Mouse (Mus musculus) gastrocnemius, postnatal 10 days (tissue): ENCODE measurements around the gene Fat3. TPM values are rescaled to one million over a fixed set of nuclear protein-coding genes. Genes with fewer than 3 reads are reported as not detected.

ENCODE experiments used
- DNase-seq: peaks from one replicate; pipeline ENCODE4 v3.0.0; 2021; ENCODE audit warnings: mixed read lengths
- total RNA-seq, 2 experiments: library from RNA; stranded (reverse); gene quantifications; 2 replicates each; pipeline ENCODE4 v1.2.3; 2021

Fat3 gene
- total RNA-seq, 2 experiments from 2014 or later = 2.5 to 4.5 TPM

DNA sequence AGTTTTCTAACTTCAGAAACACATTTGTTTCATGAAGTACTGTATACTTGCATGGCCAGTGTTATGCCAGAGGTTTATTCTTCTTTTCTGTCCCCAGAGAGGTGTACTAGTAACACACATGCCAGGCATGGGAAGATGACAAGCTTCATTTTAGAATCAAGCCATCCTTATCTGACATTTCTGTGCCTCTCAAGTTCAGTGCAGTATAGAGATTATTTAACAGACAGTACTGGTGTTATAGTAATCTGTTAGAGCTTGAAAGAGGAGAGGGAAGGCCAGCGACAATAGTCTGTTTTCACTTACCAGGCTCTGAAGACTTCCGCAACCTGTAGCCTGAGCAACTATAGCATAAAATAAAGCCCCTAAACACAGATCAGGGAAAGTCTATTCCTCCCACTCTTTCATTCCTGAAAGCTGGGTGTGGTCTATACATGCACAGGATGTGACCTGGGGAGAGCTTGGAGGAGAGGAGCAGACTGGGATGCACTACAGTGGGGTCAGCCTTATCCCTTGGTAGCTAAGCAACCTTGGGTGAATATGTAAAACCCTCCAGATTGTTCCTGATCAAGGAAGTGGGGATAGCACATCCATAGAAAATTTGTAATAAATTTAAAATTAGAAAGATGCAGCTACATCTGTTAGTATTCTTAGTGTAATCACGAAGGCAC lies 557.5 kb downstream of the Fat3 start:
- DNase-seq = no peak

DNA sequence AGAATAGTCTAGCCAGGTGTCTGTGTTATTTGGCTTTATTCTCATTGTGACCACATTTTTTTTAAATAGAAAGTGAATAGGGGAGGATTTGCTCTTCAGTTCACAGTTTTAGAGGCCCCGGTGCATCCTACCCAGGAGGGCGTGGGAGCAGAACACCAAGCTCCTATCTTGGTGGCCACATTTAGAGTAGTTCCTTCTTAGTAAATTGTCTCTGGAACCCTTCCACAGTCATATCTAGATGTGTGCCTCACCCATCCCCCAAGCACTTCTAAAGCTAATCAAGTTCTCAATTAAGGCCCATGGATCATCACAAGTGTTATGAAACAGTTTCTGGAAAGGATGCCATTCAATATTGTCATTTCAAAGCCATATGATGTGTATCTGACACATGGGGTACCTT lies 559.3 kb downstream of the Fat3 start:
- DNase-seq = no peak

DNA sequence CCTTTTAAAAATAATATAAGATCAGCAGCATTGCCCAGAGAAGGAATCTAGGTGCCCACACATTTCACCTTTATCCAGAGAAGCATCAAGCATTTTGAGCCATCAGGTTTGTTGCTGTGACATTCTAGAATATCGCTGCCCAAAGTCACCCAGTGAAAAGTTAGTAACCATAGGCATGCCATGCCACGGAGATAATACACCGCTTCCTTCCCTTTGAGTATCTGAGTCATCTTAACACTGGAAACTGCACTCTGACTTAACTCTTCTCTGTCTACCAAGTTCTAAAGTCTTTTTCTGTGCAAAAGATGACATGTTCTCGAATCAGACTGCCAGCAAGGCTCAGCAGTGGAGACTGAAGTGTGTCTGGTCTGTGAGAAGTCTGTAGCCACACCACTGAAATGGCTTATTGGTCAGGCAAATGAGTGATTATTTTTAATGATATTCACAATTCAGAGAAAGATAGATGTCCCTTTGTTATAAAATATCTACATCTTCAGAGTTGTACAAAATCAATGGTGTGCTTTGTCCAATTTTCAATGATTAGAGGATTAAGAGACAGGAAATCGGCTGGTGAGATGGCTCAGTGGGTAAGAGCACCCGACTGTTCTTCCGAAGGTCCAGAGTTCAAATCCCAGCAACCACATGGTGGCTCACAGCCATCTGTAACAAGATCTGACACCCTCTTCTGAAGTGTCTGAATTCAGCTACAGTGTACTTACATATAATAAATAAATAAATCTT lies 560.0 kb downstream of the Fat3 start:
- DNase-seq = no peak

- DNase-seq = no peak
These were observed 561.5 kb downstream of the Fat3 start for GRCm38 (mm10) chr9:15939594-15939993.

DNA sequence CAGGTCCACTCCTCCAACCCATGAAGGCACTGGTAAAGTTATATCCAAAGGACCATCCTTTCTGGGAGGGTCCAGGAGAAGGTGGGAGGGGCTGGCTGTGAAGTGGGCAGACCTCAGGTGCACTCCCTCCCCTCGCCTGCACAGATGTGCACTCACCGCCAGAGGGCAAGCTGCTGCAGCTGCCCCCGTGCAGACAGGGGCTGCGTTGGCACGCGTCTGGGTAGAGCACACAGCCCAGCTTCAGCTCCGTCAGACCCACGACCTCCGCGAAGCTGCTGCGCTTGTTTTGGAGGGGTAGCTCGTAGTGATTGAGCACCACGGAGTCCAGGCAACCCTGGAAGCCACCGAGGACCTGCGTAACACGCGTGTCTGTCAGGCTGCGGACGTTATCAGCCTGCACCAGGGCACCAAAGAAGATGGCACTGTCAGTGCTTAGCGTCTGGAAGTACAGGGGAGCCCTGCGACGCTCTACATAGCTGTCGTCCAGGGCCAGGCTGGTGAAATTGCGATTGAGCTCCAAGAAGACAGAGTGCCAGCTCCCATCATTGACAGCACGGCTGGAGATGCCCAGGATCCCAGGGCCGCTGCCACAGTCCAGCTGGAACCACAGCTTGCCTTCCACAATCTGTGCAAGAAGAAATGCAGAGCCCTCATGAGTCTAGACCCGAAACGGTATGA lies 563.1 kb downstream of the Fat3 start:
- DNase-seq = no peak

DNA sequence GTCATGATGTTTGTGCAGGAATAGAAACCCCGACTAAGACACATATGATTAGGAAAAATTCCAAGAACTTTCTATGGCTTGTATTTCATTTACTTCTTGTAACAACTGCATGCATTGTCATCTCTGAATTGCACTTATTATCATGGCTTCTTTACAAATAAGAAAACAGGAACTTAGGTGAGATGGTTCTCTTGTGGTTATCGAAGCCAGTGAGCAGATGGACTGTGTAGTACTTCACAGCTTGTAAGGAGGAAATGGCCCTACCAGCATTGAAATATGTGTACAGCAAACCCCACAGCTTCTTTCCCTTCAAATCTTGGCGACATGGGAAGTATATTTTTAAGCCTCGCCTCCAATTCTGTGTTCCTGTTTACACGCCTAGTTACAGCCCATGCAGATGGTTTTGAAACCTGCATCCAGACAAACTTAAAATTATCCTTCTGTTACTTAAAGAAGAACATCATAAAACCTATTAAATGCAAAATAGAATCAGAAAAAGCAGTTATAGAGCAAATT lies 570.1 kb downstream of the Fat3 start:
- no peak for DNase-seq

DNA sequence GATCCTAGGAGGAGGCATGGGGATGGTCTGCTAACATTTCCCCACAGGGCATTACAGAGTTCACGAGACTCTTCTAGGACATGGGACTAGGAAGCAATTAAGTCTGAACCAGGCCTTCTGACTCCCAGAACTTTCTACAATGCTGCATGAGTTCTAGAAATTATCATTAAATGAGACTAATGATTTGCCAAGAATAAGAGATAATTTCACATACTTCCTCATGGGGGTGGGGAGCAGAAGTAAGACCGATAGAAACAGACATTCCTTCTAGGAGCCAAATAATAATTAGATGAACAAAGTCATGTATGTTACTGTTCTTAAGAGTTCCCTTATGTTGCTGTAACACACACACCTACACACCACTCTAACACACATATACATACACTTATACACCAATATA lies 572.8 kb downstream of the Fat3 start:
- DNase-seq = no peak

DNA sequence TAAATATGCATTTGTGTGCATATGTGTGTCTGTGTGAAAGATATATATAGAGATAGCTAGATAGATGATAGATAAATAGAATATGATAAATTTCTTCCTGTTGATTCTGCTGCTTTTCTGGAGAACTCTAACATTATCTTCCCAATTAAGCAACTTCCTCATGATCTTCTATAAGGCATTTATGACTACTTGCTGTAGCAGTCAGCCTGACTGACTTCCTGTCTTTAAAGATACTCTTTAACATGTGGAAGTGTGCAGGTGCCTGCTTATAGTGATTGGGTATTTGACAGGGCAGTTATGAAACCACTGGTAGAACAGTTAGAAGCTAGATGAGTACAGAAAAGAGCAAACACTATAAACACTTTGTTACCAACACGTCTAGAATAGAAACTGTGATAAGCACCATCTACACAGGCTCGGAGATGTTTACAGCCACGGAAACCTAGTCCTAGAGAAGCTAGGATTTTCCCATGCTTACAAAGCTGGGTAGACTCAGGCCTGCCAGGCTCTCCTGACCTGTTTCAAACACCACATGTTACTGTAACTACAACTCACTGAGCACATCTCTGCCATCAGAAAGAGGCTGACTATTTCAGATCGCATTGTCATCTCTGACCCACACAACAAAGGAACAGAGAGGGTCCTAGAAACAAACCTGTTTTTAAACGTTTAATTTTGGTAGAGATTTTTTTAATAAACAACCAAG lies 573.6 kb downstream of the Fat3 start:
- DNase-seq = no peak

GRCm38 (mm10) chr9:15925237-15925636 lies 575.8 kb downstream of the Fat3 start:
- DNase-seq = no peak

GRCm38 (mm10) chr9:15920271-15920670 lies 580.8 kb downstream of the Fat3 start:
- no peak for DNase-seq

DNA sequence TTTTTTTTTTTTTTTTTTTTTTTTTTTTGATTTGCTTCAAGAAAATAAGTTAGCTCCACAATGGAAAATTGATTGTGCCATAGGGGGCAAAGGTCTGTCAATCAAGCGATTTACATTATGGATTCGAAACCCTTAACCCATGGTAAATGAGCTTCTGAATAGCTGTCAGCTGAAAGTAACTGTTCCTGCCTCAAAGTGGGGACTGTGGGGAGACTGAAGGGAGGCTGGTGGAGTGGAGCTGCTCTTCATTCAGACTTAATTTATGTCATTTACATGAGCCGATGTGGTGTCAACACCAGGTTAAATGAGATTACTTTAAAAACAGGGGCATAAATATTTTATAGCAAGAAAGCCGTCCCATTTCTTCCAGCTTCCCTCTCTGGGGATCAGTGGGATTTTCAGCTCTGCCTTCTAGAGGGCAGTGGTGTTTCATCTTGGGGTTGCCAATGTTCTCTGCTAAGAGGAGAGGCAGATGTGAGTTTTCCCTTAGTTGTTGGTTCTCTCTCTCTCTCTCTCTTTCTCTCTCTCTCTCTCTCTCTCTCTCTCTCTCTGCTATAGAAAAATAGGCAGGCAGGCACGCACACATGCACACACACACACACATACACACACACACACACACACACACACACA lies 581.6 kb downstream of the Fat3 start:
- no peak for DNase-seq

DNA sequence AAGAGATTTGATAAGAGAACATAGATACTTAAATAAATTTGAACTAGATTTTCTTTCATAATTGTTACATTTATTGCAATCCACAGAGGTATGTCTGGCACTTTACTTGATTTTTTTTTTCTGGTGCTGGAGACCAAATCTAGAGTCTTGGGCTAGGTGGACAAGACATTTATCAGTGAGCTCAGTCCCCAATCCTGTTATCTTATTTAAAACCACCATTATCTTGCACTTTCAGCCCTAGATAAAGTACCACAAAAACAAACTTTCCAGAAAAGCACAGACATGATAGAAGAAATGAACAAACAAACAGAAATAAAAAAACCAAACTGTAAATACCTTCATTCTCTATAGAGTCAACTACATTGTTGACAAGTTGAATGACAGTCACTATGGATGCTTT lies 584.5 kb downstream of the Fat3 start:
- DNase-seq = no peak

GRCm38 (mm10) chr9:15912735-15913134 lies 588.4 kb downstream of the Fat3 start:
- no peak for DNase-seq

DNA sequence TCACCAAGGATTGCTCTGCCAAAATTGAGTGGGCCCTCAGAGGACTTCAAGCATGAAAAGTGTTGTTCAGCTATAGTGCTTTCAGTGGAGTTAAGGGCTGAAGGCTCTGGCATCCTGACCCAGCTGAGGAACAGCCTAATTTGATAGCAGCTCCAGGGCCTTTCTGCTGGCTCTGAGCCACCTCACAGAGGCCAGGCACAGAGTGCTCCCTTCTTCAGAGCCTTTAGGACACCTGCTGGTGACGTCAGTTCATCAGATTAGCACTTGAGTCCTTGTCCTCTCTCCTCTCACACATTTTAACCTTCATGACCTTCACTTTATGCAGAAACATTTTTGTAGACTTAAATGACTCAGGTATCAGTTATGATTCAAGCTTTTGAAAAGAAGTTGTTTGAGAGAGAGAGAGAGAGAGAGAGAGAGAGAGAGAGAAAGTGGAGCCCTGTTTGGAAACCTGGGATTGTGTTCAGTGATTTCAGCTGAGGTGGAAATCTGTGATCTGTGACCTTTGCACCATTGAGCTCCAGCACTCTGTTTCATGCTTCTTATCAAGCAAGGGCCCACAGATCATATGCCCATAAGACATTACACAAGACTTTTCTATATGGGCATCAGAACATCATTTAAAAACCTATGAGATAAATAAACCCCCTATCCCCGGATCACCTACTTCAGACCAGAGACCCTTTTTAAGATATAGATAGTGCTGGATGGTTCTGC lies 591.5 kb downstream of the Fat3 start:
- DNase-seq = no peak

GRCm38 (mm10) chr9:15903948-15904750 lies 596.9 kb downstream of the Fat3 start:
- no peak for DNase-seq

DNA sequence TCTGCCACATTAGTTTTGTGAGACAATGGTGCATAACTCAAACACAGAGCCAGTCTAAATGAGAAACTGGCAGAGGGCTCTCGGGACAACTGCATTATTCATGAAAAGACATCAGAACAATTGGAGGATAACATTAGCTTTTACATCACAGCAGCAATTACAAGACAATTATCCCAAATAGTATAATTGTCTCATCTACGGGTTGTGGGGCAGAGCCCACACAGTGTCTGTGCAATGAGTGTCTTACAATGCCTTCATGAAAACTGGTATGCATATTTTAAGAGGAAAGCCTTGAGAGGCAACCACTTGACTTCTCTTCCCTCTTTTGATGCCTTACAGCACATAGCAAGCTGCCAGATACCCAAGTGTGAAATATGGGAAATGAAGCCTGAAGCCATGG lies 603.0 kb downstream of the Fat3 start:
- no peak for DNase-seq

DNA sequence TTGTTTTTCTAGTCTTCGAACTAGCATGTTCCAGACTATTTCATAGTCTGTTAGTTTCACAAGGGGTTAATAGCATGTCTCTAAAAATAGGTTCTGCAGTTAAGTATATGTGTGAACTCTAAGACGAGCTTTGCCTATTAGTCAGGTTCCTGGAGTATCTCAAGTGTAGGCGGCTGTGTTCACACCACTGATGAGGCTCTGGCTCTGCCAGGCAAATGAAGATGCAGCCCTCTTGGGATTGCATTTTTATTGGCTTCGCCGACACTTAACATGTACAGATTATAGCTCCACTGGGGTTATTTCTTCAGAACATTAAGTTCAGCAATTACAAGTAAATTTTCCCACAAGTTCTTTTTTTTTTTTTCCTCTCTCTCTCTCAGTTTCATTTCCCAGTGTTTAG lies 614.3 kb downstream of the Fat3 start:
- no peak for DNase-seq

- DNase-seq = no peak
These were observed 620.3 kb downstream of the Fat3 start for GRCm38 (mm10) chr9:15880754-15881153.

DNA sequence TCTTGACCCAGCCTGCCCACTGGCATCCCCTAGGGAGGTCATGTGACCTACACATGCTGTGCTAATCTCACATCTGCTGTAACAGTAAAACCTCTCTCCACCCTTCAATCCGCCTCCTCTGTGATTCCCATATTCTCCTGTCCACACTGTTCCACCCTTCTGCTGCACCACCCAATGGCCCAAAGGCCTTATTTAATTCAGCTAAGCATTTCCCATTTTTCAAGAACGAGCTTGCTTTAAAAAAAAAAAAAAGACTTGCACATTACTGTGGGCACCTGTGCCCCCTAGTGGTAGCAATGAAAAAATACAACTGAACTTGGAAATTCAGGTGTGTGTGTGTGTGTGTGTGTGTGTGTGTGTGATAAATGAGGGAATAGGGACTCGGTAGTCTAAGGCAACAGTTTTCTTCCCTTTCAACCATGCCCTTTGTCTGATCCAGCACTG lies 620.9 kb downstream of the Fat3 start:
- DNase-seq = no peak

DNA sequence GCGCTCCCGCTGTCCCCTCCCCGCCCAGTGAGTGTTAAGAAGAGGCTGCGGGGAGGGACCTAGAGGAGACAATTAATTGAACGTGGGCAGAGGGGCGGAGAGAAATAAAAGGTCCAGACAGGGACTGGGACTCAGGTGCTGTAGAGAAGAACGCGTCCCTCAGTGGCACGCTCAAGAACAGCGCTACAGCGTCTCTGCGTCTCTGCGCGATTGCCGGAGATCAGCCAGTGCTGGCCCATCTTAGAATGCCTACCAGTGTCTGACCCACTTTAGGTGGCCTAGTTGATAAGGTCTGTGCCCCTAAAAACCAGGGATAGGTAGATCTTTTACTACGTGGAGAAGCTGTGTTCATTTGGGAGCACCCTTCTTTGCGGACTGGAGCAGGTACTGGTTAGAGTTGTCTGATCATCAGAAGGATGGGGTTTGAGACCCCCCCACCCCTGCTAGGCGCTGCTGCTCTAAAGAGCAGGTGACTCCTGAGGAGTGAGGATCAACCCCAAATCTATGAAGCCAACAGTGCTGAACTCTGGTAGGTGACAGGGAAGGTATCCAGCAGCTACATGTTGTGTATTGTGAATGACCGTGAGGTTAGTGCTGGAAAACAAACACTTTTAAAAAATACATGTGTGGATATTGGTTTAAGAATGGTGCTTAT lies 626.5 kb downstream of the Fat3 start, which contains the start of gene Mtnr1b:
Mtnr1b (minus strand) TSS at position 51 of the 655 bp plus-strand sequence.
- DNase-seq = no peak
